Mouse (Mus musculus): Measurements from ENCODE around the gene Fgf3.

DNA sequence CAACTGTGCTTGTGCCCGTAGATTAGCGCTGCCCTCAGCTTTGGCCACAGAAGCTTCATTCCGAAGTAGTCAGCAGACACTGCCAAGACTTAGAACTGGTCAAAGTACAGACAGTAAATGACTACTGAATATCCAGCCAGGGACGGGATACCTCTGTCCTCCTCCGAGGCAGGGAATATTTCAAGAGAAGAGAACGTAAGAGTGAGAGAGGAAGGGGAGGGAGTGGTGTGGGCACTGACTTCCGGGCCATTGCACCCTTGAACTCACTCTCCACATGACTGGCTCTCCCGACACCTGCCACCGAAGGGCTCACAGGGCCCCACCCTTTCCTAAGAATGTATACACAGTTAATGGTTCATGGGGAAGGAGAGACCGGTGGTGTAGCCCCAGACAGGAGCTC lies 44.6 kb upstream of the Fgf3 start:
- no peak for TF ChIP-seq CTCF (IDR thresholded peaks at IDR 0.05; ENCODE audit: extremely low read depth, insufficient read depth, insufficient read length, insufficient replicate concordance)
- no peak for TF ChIP-seq POLR2A (IDR thresholded peaks at IDR 0.05; ENCODE audit: low read depth, low read length)
